Mouse (Mus musculus): Measurements from ENCODE around the gene Casp2. TPM values are rescaled to one million over a fixed set of nuclear protein-coding genes. Genes with fewer than 3 reads are reported as not detected.
A peak's percentile ranks its signal among the peaks of the same experiment; 100 is the strongest.

Casp2 gene
- total and polyA plus RNA-seq, 3 experiments: 24.7 to 47.8 (median 31.6) TPM

GRCm38 (mm10) chr6:42261524-42262170 lies 3.1 kb upstream of the Casp2 start, which contains the start of gene Tmem139:
TSS of gene Tmem139 (plus strand) at chr6:42261970.
- Histone ChIP-seq H3K27me3 (replicated peaks) (no peaks in the 10 kb centered on the region), H3K4me1 (ENCODE audit: control insufficient read depth in 1 of 2, insufficient read depth in 2 of 2) (peaks cover 0 to 13% of the 10 kb centered on the region in 2 experiments; a peak in 2 of 4 replicates), H3K4me2 (ENCODE audit: insufficient read depth, low read depth, poor library complexity, severe bottlenecking) (no peak within 1 kb of the TSS), H3K9ac (ENCODE audit: insufficient read depth, low read depth) (no peak within 1 kb of the TSS), H3K79me2 (replicated peaks; ENCODE audit: control insufficient read depth, extremely low read depth, insufficient read depth, poor library complexity, severe bottlenecking) (peaks cover 12% of the 10 kb centered on the region), H3K4me3 (replicated peaks in 1 of 3; ENCODE audit: low read depth in 2 of 3, low read length in 2 of 3, poor library complexity in 1 of 3) (no peak within 1 kb of the TSS), H3K9me3 (replicated peaks; ENCODE audit: low read length) (no peaks in the 10 kb centered on the region), H3K36me3 (replicated peaks in 1 of 2; ENCODE audit: control insufficient read depth in 1 of 2, insufficient read depth in 1 of 2, low read length in 1 of 2) (no peaks in the 10 kb centered on the region), H3K27ac (ENCODE audit: insufficient read depth, low read depth) (no peak within 1 kb of the TSS)
- dilution Hi-C loops (cut with MboI; ENCODE audit: extremely low pct_ligation_motif_present, extremely low pct_unique_long_range_greater_than_20kb, low sequenced_read_pairs) (no loop called here), in situ Hi-C loops (cut with MboI; ENCODE audit: low pct_ligation_motif_present, low pct_unique_long_range_greater_than_20kb, low sequenced_read_pairs) (no loop called here)
- no peak for TF ChIP-seq EP300 (IDR thresholded peaks at IDR 0.05; ENCODE audit: low read length)
- TF ChIP-seq GABPA (IDR thresholded peaks at IDR 0.05; ENCODE audit: insufficient replicate concordance, low read depth, low read length): no peak
- DNase-seq (ENCODE audit: extremely low read depth): no peak

GRCm38 (mm10) chr6:42265391-42266330 lies 876 bp downstream of the Casp2 start:
- Histone ChIP-seq H3K4me2 (ENCODE audit: insufficient read depth, low read depth, poor library complexity, severe bottlenecking) (peak overlapping the region; percentile 91), H3K4me1 (ENCODE audit: control insufficient read depth in 1 of 2, insufficient read depth in 2 of 2) (peaks cover 0 to 25% of the 10 kb centered on the region in 2 experiments; a peak in 2 of 4 replicates), H3K4me3 (replicated peaks in 1 of 3; ENCODE audit: low read depth in 2 of 3, low read length in 2 of 3, poor library complexity in 1 of 3) (peak overlapping the region; percentile 75 to 99 (median 91)), H3K9ac (ENCODE audit: insufficient read depth, low read depth) (peak overlapping the region; percentile 98), H3K27ac (ENCODE audit: insufficient read depth, low read depth) (peak overlapping the region; percentile 32), H3K9me3 (replicated peaks; ENCODE audit: low read length) (no peaks in the 10 kb centered on the region), H3K36me3 (replicated peaks in 1 of 2; ENCODE audit: control insufficient read depth in 1 of 2, insufficient read depth in 1 of 2, low read length in 1 of 2) (peaks cover 30 to 35% of the 10 kb centered on the region in 2 experiments), H3K27me3 (replicated peaks) (no peaks in the 10 kb centered on the region), H3K79me2 (replicated peaks; ENCODE audit: control insufficient read depth, extremely low read depth, insufficient read depth, poor library complexity, severe bottlenecking) (peaks cover 19% of the 10 kb centered on the region)
- DNase-seq (ENCODE audit: extremely low read depth): peak; percentile 36
- dilution Hi-C loops (cut with MboI; ENCODE audit: extremely low pct_ligation_motif_present, extremely low pct_unique_long_range_greater_than_20kb, low sequenced_read_pairs): no loop called here
- no peak for TF ChIP-seq MXI1 (IDR thresholded peaks at IDR 0.05; ENCODE audit: low read depth, low read length)
- TF ChIP-seq ZMIZ1 (IDR thresholded peaks at IDR 0.05; ENCODE audit: low read depth, low read length): no peak
- no peak for TF ChIP-seq GABPA (IDR thresholded peaks at IDR 0.05; ENCODE audit: insufficient replicate concordance, low read depth, low read length)
- TF ChIP-seq MAFK (IDR thresholded peaks at IDR 0.05; ENCODE audit: insufficient replicate concordance, low read length): no peak
- TF ChIP-seq CTCF (conservative IDR thresholded peaks at IDR 0.05 in 1 of 2, IDR thresholded peaks at IDR 0.05 in 1 of 2; ENCODE audit: low read depth in 2 of 2, low read length in 2 of 2): 0 out of 4 replicates have a peak, but pooled peaks of 1 of the 2 experiments have one; percentile 26
- peak; percentile 35 for TF ChIP-seq SIN3A (IDR thresholded peaks at IDR 0.05; ENCODE audit: low read length)
- no peak for TF ChIP-seq RAD21 (IDR thresholded peaks at IDR 0.05; ENCODE audit: low read depth, low read length)
- in situ Hi-C loops (cut with MboI; ENCODE audit: low pct_ligation_motif_present, low pct_unique_long_range_greater_than_20kb, low sequenced_read_pairs): no loop called here

- in situ Hi-C loops (cut with MboI; ENCODE audit: low pct_ligation_motif_present, low pct_unique_long_range_greater_than_20kb, low sequenced_read_pairs): no loop called here
- DNase-seq (ENCODE audit: extremely low read depth): no peak
- H3K27me3 ChIP-seq (replicated peaks): no peaks in the 10 kb centered on the region
- H3K4me1 ChIP-seq (ENCODE audit: control insufficient read depth in 1 of 2, insufficient read depth in 2 of 2): peaks cover 0 to 19% of the 10 kb centered on the region in 2 experiments; a peak in 2 of 4 replicates
- peaks cover 12% of the 10 kb centered on the region for H3K79me2 ChIP-seq (replicated peaks; ENCODE audit: control insufficient read depth, extremely low read depth, insufficient read depth, poor library complexity, severe bottlenecking)
- H3K4me3 ChIP-seq (replicated peaks in 1 of 3; ENCODE audit: low read depth in 2 of 3, low read length in 2 of 3, poor library complexity in 1 of 3): no peak overlapping the region
- no peak overlapping the region for H3K9ac ChIP-seq (ENCODE audit: insufficient read depth, low read depth)
- H3K9me3 ChIP-seq (replicated peaks; ENCODE audit: low read length): no peaks in the 10 kb centered on the region
- H3K36me3 ChIP-seq (replicated peaks in 1 of 2; ENCODE audit: control insufficient read depth in 1 of 2, insufficient read depth in 1 of 2, low read length in 1 of 2): peaks cover 57 to 82% of the 10 kb centered on the region in 2 experiments
- H3K4me2 ChIP-seq (ENCODE audit: insufficient read depth, low read depth, poor library complexity, severe bottlenecking): no peak overlapping the region
- dilution Hi-C loops (cut with MboI; ENCODE audit: extremely low pct_ligation_motif_present, extremely low pct_unique_long_range_greater_than_20kb, low sequenced_read_pairs): no loop called here
- H3K27ac ChIP-seq (ENCODE audit: insufficient read depth, low read depth): no peak overlapping the region
- no peak for TF ChIP-seq MXI1 (IDR thresholded peaks at IDR 0.05; ENCODE audit: low read depth, low read length)
- TF ChIP-seq PAX5 (IDR thresholded peaks at IDR 0.05; ENCODE audit: low read length): no peak
- TF ChIP-seq ZNF384 (IDR thresholded peaks at IDR 0.05; ENCODE audit: low read depth, low read length): no peak
- no peak for TF ChIP-seq ZKSCAN1 (IDR thresholded peaks at IDR 0.05; ENCODE audit: borderline replicate concordance, low read depth, low read length)
- no peak for TF ChIP-seq SMC3 (IDR thresholded peaks at IDR 0.05; ENCODE audit: low read depth, low read length)
- no peak for TF ChIP-seq IRF4 (IDR thresholded peaks at IDR 0.05; ENCODE audit: low read depth, low read length)
- no peak for TF ChIP-seq RCOR1 (conservative IDR thresholded peaks at IDR 0.05; ENCODE audit: low read depth, low read length)
- no peak for TF ChIP-seq BHLHE40 (IDR thresholded peaks at IDR 0.05; ENCODE audit: low read depth, low read length)
- TF ChIP-seq ZC3H11A (IDR thresholded peaks at IDR 0.05; ENCODE audit: low read depth, low read length): no peak
- TF ChIP-seq USF2 (conservative IDR thresholded peaks at IDR 0.05; ENCODE audit: low read depth, low read length): no peak
- TF ChIP-seq MAFK (IDR thresholded peaks at IDR 0.05; ENCODE audit: insufficient replicate concordance, low read length): no peak
- TF ChIP-seq USF1 (IDR thresholded peaks at IDR 0.05; ENCODE audit: low read depth, low read length): no peak
- no peak for TF ChIP-seq TBP (conservative IDR thresholded peaks at IDR 0.05; ENCODE audit: low read depth, low read length)
- TF ChIP-seq POLR2AphosphoS2 (IDR thresholded peaks at IDR 0.05; ENCODE audit: low read depth, low read length): no peak
- TF ChIP-seq UBTF (IDR thresholded peaks at IDR 0.05; ENCODE audit: low read depth, low read length): no peak
- no peak for TF ChIP-seq MEF2A (IDR thresholded peaks at IDR 0.05; ENCODE audit: borderline replicate concordance, low read depth, low read length)
These were observed 6.0 kb downstream of the Casp2 start for GRCm38 (mm10) chr6:42270817-42271216.
